Comparison of ENCODE assay signal across 23 mouse cellular contexts in genomic region chr13:101662900-101663299, GRCm38 (mm10).
DNase-seq lines count a peak whose midpoint lies in the region; ATAC-seq and TF ChIP-seq lines count a peak whose summit lies in the region.
"Had no signal": no experiment of that assay in that cellular context is flagged by ENCODE, and none has a peak within 500 bp of the region (broad histone marks: within the 10 kb centered on the region; RNA-seq: fewer than 3 reads in every experiment).

No protein-coding gene starts in this region.

- peak; percentile 76; the same call in 1 of the 2 replicates for ATAC-seq in kidney, embryonic 15.5 days (replicated peaks; ENCODE audit: low FRiP score)
- ATAC-seq in frontal cortex, adult (ENCODE audit: low TSS enrichment), result no peak
- ATAC-seq: forebrain, embryonic 14.5 days had no signal

- WGBS in kidney, embryonic 15.5 days, result 47% methylated on average over 1 of the region's 1 CpGs
- WGBS in spleen, adult 2 months, result 79% methylated on average over 1 of the region's 1 CpGs

- H3K4me3 ChIP-seq in kidney, embryonic 15.5 days (replicated peaks), result no peak overlapping the region
- no peak overlapping the region for H3K4me3 ChIP-seq in spleen, adult 2 months (ENCODE audit: extremely low read depth, insufficient read depth, insufficient read length)
- H3K4me3 ChIP-seq: embryonic facial prominence, embryonic 15.5 days; erythroblast, embryonic 14.5 days; forebrain, embryonic 10.5 days; heart, embryonic 15.5 days; hindbrain, embryonic 13.5 days had no signal

- H3K9me3 ChIP-seq in kidney, embryonic 15.5 days (replicated peaks), result peaks cover 5% of the 10 kb centered on the region; the same call in 1 of the 2 replicates
- H3K9me3 ChIP-seq: embryonic facial prominence, embryonic 15.5 days; heart, embryonic 15.5 days had no signal

- no peak overlapping the region for H3K4me2 ChIP-seq in kidney, embryonic 15.5 days
- H3K4me2 ChIP-seq: embryonic facial prominence, embryonic 15.5 days; heart, embryonic 11.5 days; heart, embryonic 15.5 days; hindbrain, embryonic 13.5 days had no signal

- no peak for TF ChIP-seq CTCF in spleen, adult 2 months (IDR thresholded peaks at IDR 0.05; ENCODE audit: extremely low read depth, insufficient read depth, insufficient read length, insufficient replicate concordance)

- TF ChIP-seq POLR2A in spleen, adult 2 months (IDR thresholded peaks at IDR 0.05; ENCODE audit: low read depth, low read length), result no peak

- no peaks in the 10 kb centered on the region for H3K27me3 ChIP-seq in kidney, embryonic 15.5 days
- H3K27me3 ChIP-seq in spleen, adult 2 months (ENCODE audit: control insufficient read depth, insufficient read depth, low read length), result no peaks in the 10 kb centered on the region
- H3K27me3 ChIP-seq: CH12.LX; embryonic facial prominence, embryonic 15.5 days; heart, embryonic 15.5 days; hindbrain, embryonic 13.5 days had no signal

- H3K4me1 ChIP-seq in kidney, embryonic 15.5 days, result 0 out of 2 replicates have a peak, but pooled peaks cover 3% of the 10 kb centered on the region
- peaks cover 23% of the 10 kb centered on the region for H3K4me1 ChIP-seq in spleen, adult 2 months (ENCODE audit: control insufficient read depth, insufficient read depth, insufficient read length)
- H3K4me1 ChIP-seq: embryonic facial prominence, embryonic 15.5 days; forebrain, embryonic 10.5 days; hindbrain, embryonic 13.5 days had no signal

- H3K36me3 ChIP-seq in kidney, embryonic 15.5 days, result no peaks in the 10 kb centered on the region
- no peaks in the 10 kb centered on the region for H3K36me3 ChIP-seq in spleen, adult 2 months (ENCODE audit: control insufficient read depth, insufficient read depth, low read length)
- H3K36me3 ChIP-seq: embryonic facial prominence, embryonic 15.5 days; forebrain, embryonic 10.5 days; heart, embryonic 15.5 days; hindbrain, embryonic 13.5 days had no signal

- no peak overlapping the region for H3K9ac ChIP-seq in kidney, embryonic 15.5 days
- H3K9ac ChIP-seq: embryonic facial prominence, embryonic 15.5 days; heart, embryonic 15.5 days; hindbrain, embryonic 13.5 days had no signal

- no peak overlapping the region for H3K27ac ChIP-seq in kidney, embryonic 15.5 days
- peak overlapping the region; percentile 21; the same call in 1 of the 2 replicates for H3K27ac ChIP-seq in spleen, adult 2 months (ENCODE audit: insufficient read depth, low read length)
- H3K27ac ChIP-seq: embryonic facial prominence, embryonic 15.5 days; forebrain, embryonic 10.5 days; heart, embryonic 15.5 days; hindbrain, embryonic 13.5 days had no signal

- DNase-seq in kidney, adult 8-10 months, result no peak
- peak; percentile 44 to 45 for DNase-seq in kidney, postnatal 4 days
- DNase-seq in kidney, postnatal 14 days, result no peak
- no peak for DNase-seq in spleen, adult 2 months (ENCODE audit: low read depth in 1 of 2, low spot score in 2 of 2)
- no peak for DNase-seq in spleen, postnatal 14 days (ENCODE audit: low spot score in 2 of 2)
- peak; percentile 34 for DNase-seq in skeletal muscle tissue, adult 2 months (ENCODE audit: low read depth, low spot score)
- DNase-seq: adrenal gland, adult 8-10 months; cerebellum, adult 11 months; cerebellum, adult 8-10 months; cerebellum, postnatal 14 days; embryo, embryonic 11 days; gastrocnemius, postnatal 36 days; heart, postnatal 14 days had no signal

Comparison
In these comparisons a context has a peak if more than half of its experiments do, and no peak if none do; other contexts are left out.
1. DNase-seq: peak in kidney, postnatal 4 days (2 of 2) and skeletal muscle tissue, adult 2 months (single experiment); none in kidney, adult 8-10 months (0 of 2), kidney, postnatal 14 days (single experiment), spleen, adult 2 months (0 of 2) and spleen, postnatal 14 days (0 of 2).